Mouse (Mus musculus): ENCODE measurements around the gene Gm10491.

DNA sequence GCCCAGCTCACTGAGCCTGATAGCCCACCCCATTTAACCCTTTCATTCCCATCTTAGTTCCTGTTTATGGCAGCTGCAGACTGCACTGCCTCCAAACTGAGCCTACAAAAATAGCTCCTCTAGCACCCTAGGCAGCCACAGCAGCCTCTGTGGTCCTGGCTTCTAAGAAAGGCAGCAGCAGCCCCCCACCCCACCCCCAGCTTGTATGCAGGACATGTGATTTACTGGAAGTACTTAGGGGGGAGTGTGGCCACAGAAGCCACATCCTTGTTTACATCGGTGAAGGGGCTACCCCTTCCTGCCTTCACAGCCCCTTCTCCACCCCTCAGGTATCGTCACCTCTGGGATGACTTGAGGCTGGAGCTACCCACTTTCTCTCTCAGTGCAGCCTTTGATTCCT lies 42.3 kb downstream of the Gm10491 start:
- no peak for TF ChIP-seq CTCF (IDR thresholded peaks at IDR 0.05; ENCODE audit: extremely low read depth, insufficient read depth, low read length)
- no peak for TF ChIP-seq POLR2A (IDR thresholded peaks at IDR 0.05; ENCODE audit: extremely low read depth, insufficient read depth, low read length)
